Mouse (Mus musculus) heart, adult 2 months (tissue): Measurements from ENCODE around the gene Acaca. TPM values are rescaled to one million over a fixed set of nuclear protein-coding genes. Genes with fewer than 3 reads are reported as not detected.

Source experiments
- DNase-seq, 2 experiments: peaks; one replicate each; pipeline ENCODE4 v3.0.0; 2021
- H3K27ac ChIP-seq: fragments of 200-600 bp; 2 replicates; pipeline ENCODE4 v1.8.1; 2022
- H3K27me3 ChIP-seq: fragments of 200-500 bp; 2 replicates; pipeline ENCODE4 v1.6.1; 2012; ENCODE audit warnings: mild to moderate bottlenecking, low read length, inconsistent platforms, mixed read lengths; ENCODE audit not compliant: control insufficient read depth, insufficient read depth
- H3K36me3 ChIP-seq: fragments of 200-500 bp; 2 replicates; pipeline ENCODE4 v1.6.1; 2012; ENCODE audit warnings: low read length, inconsistent platforms; ENCODE audit not compliant: control insufficient read depth, insufficient read depth
- H3K4me1 ChIP-seq: fragments of 200-500 bp; 2 replicates; pipeline ENCODE4 v1.6.1; 2011; ENCODE audit warnings: low read length; ENCODE audit not compliant: control insufficient read depth, insufficient read depth
- H3K4me3 ChIP-seq: fragments of 200-600 bp; 2 replicates; pipeline ENCODE4 v1.8.1; 2022
- H3K79me2 ChIP-seq: fragments of 200-500 bp; replicated peaks from 2 replicates; pipeline ENCODE4 v1.6.1; 2012; ENCODE audit warnings: mild to moderate bottlenecking, inconsistent platforms, low read length, moderate library complexity, mixed read lengths; ENCODE audit not compliant: control insufficient read depth, insufficient read depth
- H3K9ac ChIP-seq: fragments of 200-500 bp; 2 replicates; pipeline ENCODE4 v1.6.1; 2012; ENCODE audit warnings: low read depth, mild to moderate bottlenecking, control low read depth, inconsistent platforms, low read length, mixed read lengths
- CTCF ChIP-seq: fragments of 200-600 bp; IDR thresholded peaks from 2 replicates; pipeline ENCODE4 v1.8.1; 2022; ENCODE audit warnings: antibody characterized with exemption, mild to moderate bottlenecking, moderate library complexity
- EP300 ChIP-seq: fragments of 200-500 bp; IDR thresholded peaks from 2 replicates; pipeline ENCODE4 v1.6.1; 2011; ENCODE audit warnings: low read depth, low read length, control low read depth; ENCODE audit not compliant: insufficient read depth
- POLR2A ChIP-seq: fragments of 200-500 bp; IDR thresholded peaks from 2 replicates; pipeline ENCODE4 v1.6.1; 2011; ENCODE audit warnings: mild to moderate bottlenecking, low read depth, low read length, control low read depth; ENCODE audit not compliant: insufficient read depth
- WGBS: fragments of 180-500 bp; shearing (Covaris S2); methylation state at CpG from one replicate; pipeline ENCODE4 v1.1.7; 2018; 5-methylcytosine and 5-hydroxymethylcytosine counted together
- intact Hi-C: fragments of 180-260 bp; cut with DNase I; formaldehyde crosslinking; loops from one replicate; pipeline ENCODE4 v1.15.1; 2025
- polyA plus RNA-seq: library from polyadenylated mRNA; depleted of rRNA; stranded (reverse); fragments of >200 nt; gene quantifications from 2 replicates; pipeline ENCODE4 v1.2.3, GENCODE M21; 2012
- total RNA-seq, 2 experiments: library from RNA; stranded (reverse); gene quantifications; 2 replicates each; pipeline ENCODE4 v1.2.3; 2021

Acaca gene
- total and polyA plus RNA-seq, 3 experiments, result 19.4 to 25.9 (median 20.0) TPM

DNA sequence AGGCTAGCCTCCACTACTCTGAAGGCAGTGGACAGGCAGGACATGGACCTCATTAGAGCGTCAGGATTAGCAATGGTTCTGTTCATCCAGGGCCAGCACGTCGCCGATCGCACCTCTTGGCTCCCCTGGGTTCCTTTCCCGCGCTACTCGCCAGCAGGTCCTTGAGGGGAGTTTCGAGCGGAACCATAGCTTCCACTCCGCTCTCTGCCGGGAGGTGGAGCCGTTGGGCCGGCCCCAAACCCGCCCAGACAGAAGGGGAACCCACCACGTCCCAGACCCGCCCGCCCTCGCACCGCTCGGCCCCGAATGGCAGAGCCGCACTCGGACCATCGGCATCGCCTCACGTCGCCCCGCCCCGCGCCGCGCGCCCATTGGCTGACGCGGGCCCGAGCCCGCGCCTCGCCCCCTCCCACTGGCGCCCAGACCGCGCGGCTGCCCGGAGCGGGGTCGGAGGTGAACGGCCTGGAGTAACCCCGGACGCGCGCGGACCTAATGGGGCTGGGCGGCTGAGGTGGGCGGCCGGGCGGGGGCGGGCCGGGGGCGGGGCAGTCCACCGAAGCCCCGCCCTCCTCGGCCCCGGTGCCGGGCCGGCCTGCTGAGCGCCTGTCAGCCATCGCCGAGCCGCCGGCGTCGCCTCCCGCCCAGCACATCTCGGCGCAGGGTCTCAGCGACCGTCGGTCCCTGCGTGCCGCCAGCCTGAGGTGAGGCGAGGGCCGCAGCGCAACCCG, 49.9 kb downstream of the Acaca start:
- peak overlapping the region; percentile 88 for H3K4me3 ChIP-seq
- H3K79me2 ChIP-seq, result 0 out of 2 replicates have a peak, but pooled peaks cover 1% of the 10 kb centered on the region
- intact Hi-C loops, result loop anchor here (2.0 kb wide), 1 partner anchor 51 kb away; the partner anchor contains the start of genes Acaca and Tada2a
- under 1% methylated on average over 76 of the region's 85 CpGs for WGBS
- H3K27ac ChIP-seq, result peak overlapping the region; percentile 77
- H3K9ac ChIP-seq, result peak overlapping the region; percentile 77
- H3K36me3 ChIP-seq, result no peaks in the 10 kb centered on the region; the same call in 1 of the 2 replicates
- no peaks in the 10 kb centered on the region for H3K27me3 ChIP-seq
- H3K4me1 ChIP-seq, result no peaks in the 10 kb centered on the region; the same call in 1 of the 2 replicates
- TF ChIP-seq EP300 (0 out of 2 replicates have a peak, but pooled peaks have one; percentile 60), CTCF (peak; percentile 81), POLR2A (peak; percentile 54)
- DNase-seq, result peak; percentile 97 to 99

DNA sequence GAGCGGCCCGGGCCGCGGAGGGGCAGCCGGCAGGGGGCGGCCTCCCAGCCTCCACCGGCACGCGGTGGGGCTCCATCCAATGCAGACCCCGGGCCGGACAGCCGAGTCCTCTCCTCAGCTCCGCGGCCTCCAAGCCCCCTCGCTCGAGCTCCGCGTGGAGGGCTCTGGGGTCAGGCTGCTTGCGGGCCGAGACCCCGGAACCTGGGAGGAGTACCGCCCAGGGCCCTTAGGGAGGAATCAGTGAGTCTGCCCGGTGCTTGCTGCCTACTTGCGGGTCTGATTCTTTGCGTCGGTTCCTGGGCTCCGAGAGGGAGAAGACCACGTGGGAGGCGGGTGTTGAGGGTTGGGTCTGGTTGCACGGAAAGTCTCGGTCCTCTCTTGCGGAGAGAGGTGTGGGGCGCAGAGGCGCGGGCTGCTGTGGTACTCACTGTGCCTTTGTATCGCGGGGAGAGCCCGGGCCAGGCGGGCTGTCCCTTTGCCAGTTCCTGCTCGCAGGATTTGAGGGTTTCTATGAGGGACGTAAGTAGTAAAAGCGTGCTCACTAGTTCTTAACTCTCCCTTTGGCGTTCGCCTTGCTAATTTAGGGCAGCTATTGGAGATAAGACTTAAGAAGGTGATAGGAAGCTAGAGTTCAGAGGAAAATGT, 50.6 kb downstream of the Acaca start:
- DNase-seq, result peak; percentile 79
- H3K4me3 ChIP-seq, result peak overlapping the region; percentile 88
- H3K27ac ChIP-seq, result peak overlapping the region; percentile 71
- H3K79me2 ChIP-seq, result 0 out of 2 replicates have a peak, but pooled peaks cover 1% of the 10 kb centered on the region
- intact Hi-C loops, result loop anchor here (2.0 kb wide), 1 partner anchor 51 kb away; the partner anchor contains the start of genes Acaca and Tada2a
- WGBS, result under 1% methylated on average over 41 of the region's 44 CpGs
- H3K9ac ChIP-seq, result peak overlapping the region; percentile 77
- no peaks in the 10 kb centered on the region; the same call in 1 of the 2 replicates for H3K4me1 ChIP-seq
- TF ChIP-seq EP300, result no peak
- no peak for TF ChIP-seq POLR2A
- peak; percentile 65 for TF ChIP-seq CTCF
- H3K27me3 ChIP-seq, result no peaks in the 10 kb centered on the region
- H3K36me3 ChIP-seq, result no peaks in the 10 kb centered on the region; the same call in 1 of the 2 replicates

DNA sequence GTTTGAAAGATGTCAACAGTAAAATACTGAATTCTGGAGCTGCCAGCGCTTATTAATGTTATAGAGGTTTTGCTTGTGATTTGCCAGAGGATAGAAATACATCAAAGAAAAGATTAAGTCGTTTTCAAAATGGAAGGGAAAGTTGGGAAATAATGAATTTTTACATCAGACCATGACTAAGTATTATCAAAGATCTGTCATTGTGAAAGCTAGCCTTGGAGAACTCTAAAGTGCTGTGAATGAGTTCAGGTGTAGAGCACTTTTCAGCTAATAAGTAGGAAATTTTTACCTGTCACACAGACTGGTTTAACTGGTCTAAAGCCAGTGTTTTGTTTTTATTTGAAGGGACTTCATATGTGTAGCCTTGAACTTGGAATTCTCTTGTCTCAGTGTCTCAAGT, 51.8 kb downstream of the Acaca start:
- intact Hi-C loops, result no loop called here
- 77% methylated on average over 2 of the region's 2 CpGs for WGBS
- Histone ChIP-seq H3K9ac (no peak overlapping the region), H3K27me3 (no peaks in the 10 kb centered on the region), H3K79me2 (0 out of 2 replicates have a peak, but pooled peaks cover 1% of the 10 kb centered on the region), H3K4me1 (no peaks in the 10 kb centered on the region; the same call in 1 of the 2 replicates), H3K4me3 (no peak overlapping the region), H3K36me3 (no peaks in the 10 kb centered on the region; the same call in 1 of the 2 replicates), H3K27ac (no peak overlapping the region)
- TF ChIP-seq EP300 (no peak), CTCF (no peak), POLR2A (no peak)
- DNase-seq, result no peak

DNA sequence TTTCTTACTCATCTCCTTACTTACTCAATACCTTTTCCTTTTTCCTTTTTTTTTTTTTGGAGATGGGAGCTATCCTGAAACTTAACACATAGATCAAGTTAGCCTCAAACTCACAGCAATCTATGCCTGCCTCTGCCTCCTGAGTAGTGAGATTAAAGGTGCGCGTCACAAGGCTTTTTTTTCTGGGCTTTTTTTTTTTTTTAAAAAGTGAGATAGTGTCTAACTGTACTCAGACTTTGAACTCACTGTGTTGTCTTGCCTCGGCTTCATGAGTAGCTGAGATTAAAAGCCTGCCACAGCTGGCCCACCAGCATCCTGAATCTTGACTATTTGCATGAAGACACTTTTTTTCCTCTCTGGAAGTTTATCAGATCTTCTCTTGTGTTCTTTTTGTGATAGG, 59.1 kb downstream of the Acaca start:
- Histone ChIP-seq H3K36me3 (no peaks in the 10 kb centered on the region), H3K4me1 (no peaks in the 10 kb centered on the region), H3K79me2 (no peaks in the 10 kb centered on the region; the same call in 1 of the 2 replicates), H3K4me3 (no peak overlapping the region), H3K27me3 (no peaks in the 10 kb centered on the region), H3K27ac (no peak overlapping the region), H3K9ac (no peak overlapping the region)
- TF ChIP-seq POLR2A (no peak), CTCF (no peak), EP300 (no peak)
- 87% methylated on average over 3 of the region's 3 CpGs for WGBS
- intact Hi-C loops, result no loop called here
- no peak for DNase-seq

DNA sequence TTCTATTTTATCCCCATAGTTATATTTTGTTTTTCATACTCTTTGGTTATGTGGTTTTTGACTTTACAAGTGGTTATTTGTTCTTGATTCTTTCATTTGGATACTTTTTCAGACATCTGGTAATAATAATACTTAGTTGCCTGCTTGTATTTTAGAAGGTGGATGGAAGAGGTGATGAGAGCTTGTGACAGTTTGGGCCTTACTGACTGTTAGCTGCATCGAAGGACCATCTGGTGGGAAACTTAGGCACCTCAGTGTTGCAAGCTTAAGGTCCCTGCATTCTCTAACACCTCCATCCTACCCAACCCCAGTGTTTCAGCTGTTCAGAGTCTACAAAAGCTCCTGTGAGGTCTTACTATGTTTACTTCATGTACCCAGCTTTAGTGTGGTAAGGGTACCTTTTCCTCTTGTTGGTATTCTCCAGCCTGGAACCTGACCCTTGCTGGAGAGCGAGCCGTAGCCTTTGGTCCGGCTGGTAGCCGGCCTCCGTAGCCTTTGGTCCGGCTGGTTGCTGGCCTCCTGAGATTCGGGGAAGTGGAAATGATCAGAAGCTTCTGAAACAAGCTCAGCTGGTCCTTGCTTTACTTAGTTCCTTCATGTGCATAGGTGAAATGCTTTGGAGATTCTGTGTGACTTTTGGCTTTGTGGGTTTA, 61.2 kb downstream of the Acaca start:
- no peak overlapping the region for H3K4me3 ChIP-seq
- no peak overlapping the region for H3K9ac ChIP-seq
- 91% methylated on average over 8 of the region's 8 CpGs for WGBS
- H3K36me3 ChIP-seq, result no peaks in the 10 kb centered on the region
- intact Hi-C loops, result no loop called here
- no peak for DNase-seq
- TF ChIP-seq EP300 (no peak), POLR2A (no peak), CTCF (no peak)
- no peak overlapping the region for H3K27ac ChIP-seq
- H3K4me1 ChIP-seq, result no peaks in the 10 kb centered on the region
- no peaks in the 10 kb centered on the region for H3K27me3 ChIP-seq
- no peaks in the 10 kb centered on the region; the same call in 1 of the 2 replicates for H3K79me2 ChIP-seq
